Mouse (Mus musculus) kidney, adult 2 months (tissue): ENCODE results near the gene Agpat2. TPM values are rescaled to one million over a fixed set of nuclear protein-coding genes. Genes with fewer than 3 reads are reported as not detected.
A peak's percentile ranks its signal among the peaks of the same experiment; 100 is the strongest.

Source experiments
- DNase-seq: peaks from one replicate; pipeline ENCODE4 v3.0.0; 2021
- H3K27ac ChIP-seq: fragments of 200-500 bp; 2 replicates; pipeline ENCODE4 v1.5.1; 2012; ENCODE audit warnings: low read depth, low read length, control low read depth, inconsistent platforms; ENCODE audit not compliant: insufficient read depth
- H3K27me3 ChIP-seq: fragments of 200-500 bp; replicated peaks from 2 replicates; pipeline ENCODE4 v1.6.1; 2012; ENCODE audit warnings: mild to moderate bottlenecking, moderate library complexity, low read length, inconsistent platforms; ENCODE audit not compliant: control insufficient read depth, insufficient read depth
- H3K36me3 ChIP-seq: fragments of 200-500 bp; 2 replicates; pipeline ENCODE4 v1.6.1; 2012; ENCODE audit warnings: mild to moderate bottlenecking, moderate library complexity, low read length, inconsistent platforms; ENCODE audit not compliant: control insufficient read depth, insufficient read depth
- H3K4me1 ChIP-seq: fragments of 200-500 bp; 2 replicates; pipeline ENCODE4 v1.6.1; 2011; ENCODE audit warnings: low read length; ENCODE audit not compliant: control insufficient read depth, insufficient read depth
- H3K4me3 ChIP-seq: fragments of 200-500 bp; 2 replicates; pipeline ENCODE4 v1.5.1; 2011; ENCODE audit warnings: mild to moderate bottlenecking, low read depth, low read length, control low read depth; ENCODE audit not compliant: insufficient read depth
- CTCF ChIP-seq: fragments of 200-500 bp; conservative IDR thresholded peaks from 2 replicates; pipeline ENCODE4 v1.5.1; 2011; ENCODE audit warnings: low read depth, mild to moderate bottlenecking, control low read depth, low read length, moderate library complexity, mixed read lengths; ENCODE audit not compliant: insufficient read depth, insufficient read length
- POLR2A ChIP-seq: fragments of 200-500 bp; IDR thresholded peaks from one replicate; pipeline ENCODE4 v1.6.1; 2011; ENCODE audit warnings: low read depth, low read length, control low read depth
- WGBS: fragments of 180-500 bp; shearing (Covaris S2); methylation state at CpG from one replicate; pipeline ENCODE4 v1.1.7; 2018; 5-methylcytosine and 5-hydroxymethylcytosine counted together
- polyA plus RNA-seq: library from polyadenylated mRNA; depleted of rRNA; stranded (reverse); fragments of >200 nt; gene quantifications from 2 replicates; pipeline ENCODE4 v1.2.3, GENCODE M21; 2012

Gene Agpat2
- polyA plus RNA-seq, 1 experiment, result 165 TPM

GRCm38 (mm10) chr2:26575378-26575777 is 28.8 kb downstream of the Agpat2 start:
- no peak for DNase-seq
- peak overlapping the region; percentile 74 for H3K27ac ChIP-seq
- 97% methylated on average over 1 of the region's 1 CpGs for WGBS
- no peak overlapping the region for H3K4me3 ChIP-seq
- no peaks in the 10 kb centered on the region for H3K4me1 ChIP-seq
- no peaks in the 10 kb centered on the region for H3K36me3 ChIP-seq
- no peak for TF ChIP-seq CTCF
- no peak for TF ChIP-seq POLR2A
- no peaks in the 10 kb centered on the region for H3K27me3 ChIP-seq

DNA sequence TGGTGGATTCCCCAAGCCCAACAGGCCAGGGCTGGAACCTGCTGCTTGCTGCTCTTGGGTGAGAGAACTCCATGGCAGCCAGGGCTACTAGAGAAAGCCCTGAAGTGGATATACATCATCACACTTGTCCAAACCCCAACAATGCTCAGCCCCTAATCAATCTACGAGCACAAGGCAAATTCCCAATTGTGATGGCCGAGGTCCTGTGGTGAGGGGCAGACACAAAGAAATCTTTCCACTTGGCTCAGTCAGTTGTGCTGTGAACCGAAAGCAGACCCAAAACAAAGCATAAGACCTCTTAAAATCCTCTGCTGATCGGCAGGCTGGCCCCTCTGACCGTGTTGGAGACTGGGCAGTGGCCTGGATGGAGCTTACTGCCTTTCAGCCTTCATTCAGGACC is 29.4 kb downstream of the Agpat2 start:
- no peaks in the 10 kb centered on the region for H3K27me3 ChIP-seq
- TF ChIP-seq POLR2A (no peak), CTCF (no peak)
- no peaks in the 10 kb centered on the region; the same call in 1 of the 2 replicates for H3K4me1 ChIP-seq
- no peak overlapping the region for H3K4me3 ChIP-seq
- 77% methylated on average over 5 of the region's 5 CpGs for WGBS
- no peak for DNase-seq
- peak overlapping the region; percentile 74 for H3K27ac ChIP-seq
- H3K36me3 ChIP-seq, result no peaks in the 10 kb centered on the region

- no peaks in the 10 kb centered on the region for H3K27me3 ChIP-seq
- 19% methylated on average over 5 of the region's 5 CpGs for WGBS
- DNase-seq, result no peak
- TF ChIP-seq CTCF (no peak), POLR2A (no peak)
- H3K36me3 ChIP-seq, result no peaks in the 10 kb centered on the region
- no peaks in the 10 kb centered on the region; the same call in 1 of the 2 replicates for H3K4me1 ChIP-seq
- peak overlapping the region; percentile 75 for H3K27ac ChIP-seq
- H3K4me3 ChIP-seq, result no peak overlapping the region
Measured at GRCm38 (mm10) chr2:26573807-26574206, 30.4 kb downstream of the Agpat2 start.

DNA sequence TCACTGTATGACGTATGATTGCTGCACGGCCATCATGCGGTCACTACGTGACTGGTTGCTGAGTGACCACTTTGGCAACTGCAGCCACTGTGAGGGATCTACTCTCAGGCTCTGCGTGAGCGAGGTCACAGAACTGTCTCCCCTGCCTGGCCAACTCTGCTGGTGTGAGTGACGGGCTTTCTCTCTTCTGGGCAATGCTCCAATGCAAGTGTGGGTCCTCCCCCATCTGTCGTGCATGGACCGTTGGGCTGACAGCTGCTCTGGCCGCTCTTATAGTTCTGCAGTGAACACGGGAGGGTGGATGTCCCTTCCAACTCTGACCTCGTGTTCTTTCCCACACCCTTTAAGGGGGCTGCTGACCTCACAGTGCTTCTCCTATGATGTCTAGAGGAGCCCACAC is 30.8 kb downstream of the Agpat2 start:
- no peaks in the 10 kb centered on the region; the same call in 1 of the 2 replicates for H3K4me1 ChIP-seq
- no peaks in the 10 kb centered on the region for H3K27me3 ChIP-seq
- 32% methylated on average over 12 of the region's 12 CpGs for WGBS

GRCm38 (mm10) chr2:26571826-26572225 is 32.4 kb downstream of the Agpat2 start:
- TF ChIP-seq POLR2A (peak; percentile 30), CTCF (no peak)
- Histone ChIP-seq H3K27ac (peak overlapping the region; percentile 86), H3K27me3 (no peaks in the 10 kb centered on the region), H3K36me3 (no peaks in the 10 kb centered on the region), H3K4me3 (peak overlapping the region; percentile 14; the same call in 1 of the 2 replicates), H3K4me1 (no peaks in the 10 kb centered on the region; the same call in 1 of the 2 replicates)
- DNase-seq, result peak; percentile 86
- 65% methylated on average over 5 of the region's 5 CpGs for WGBS

More for the DNA sequence above, 30.8 kb downstream of the Agpat2 start:
- Histone ChIP-seq H3K27ac (peak overlapping the region; percentile 75), H3K36me3 (no peaks in the 10 kb centered on the region), H3K4me3 (no peak overlapping the region)
- TF ChIP-seq CTCF (no peak), POLR2A (no peak)
- peak; percentile 82 for DNase-seq

- WGBS, result 56% methylated on average over 9 of the region's 9 CpGs
- no peak for TF ChIP-seq CTCF
- TF ChIP-seq POLR2A, result no peak
- DNase-seq, result peak; percentile 59
- H3K4me3 ChIP-seq, result peak overlapping the region; percentile 14; the same call in 1 of the 2 replicates
- no peaks in the 10 kb centered on the region; the same call in 1 of the 2 replicates for H3K4me1 ChIP-seq
- H3K27ac ChIP-seq, result peak overlapping the region; percentile 86
- no peaks in the 10 kb centered on the region for H3K27me3 ChIP-seq
- H3K36me3 ChIP-seq, result no peaks in the 10 kb centered on the region
Measured at GRCm38 (mm10) chr2:26571400-26571799, 32.8 kb downstream of the Agpat2 start.

DNA sequence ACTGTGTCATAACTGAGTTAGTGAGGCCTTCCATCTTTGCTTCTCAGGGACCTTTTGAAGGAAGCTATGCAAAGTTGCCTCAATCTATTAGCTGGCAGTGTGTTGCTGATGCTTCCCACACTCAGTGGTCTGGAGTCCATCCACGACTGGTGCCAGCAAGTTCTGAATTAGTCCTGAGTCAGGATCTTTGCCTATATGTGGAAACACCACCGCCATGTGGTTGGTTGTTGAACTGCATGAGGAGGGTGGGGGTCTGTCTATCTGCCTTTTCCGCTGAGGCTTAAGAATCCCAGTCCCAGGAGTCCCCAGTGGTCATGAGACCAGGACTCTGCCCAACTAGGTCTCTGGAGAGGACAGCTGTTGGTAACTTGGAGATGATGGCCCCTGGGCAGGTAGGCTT is 34.2 kb downstream of the Agpat2 start:
- 22% methylated on average over 3 of the region's 3 CpGs for WGBS
- peak overlapping the region; percentile 86 for H3K27ac ChIP-seq

More for the DNA sequence above, 34.2 kb downstream of the Agpat2 start:
- Histone ChIP-seq H3K4me3 (0 out of 2 replicates have a peak overlapping the region, but pooled peaks have one; percentile 9), H3K27me3 (no peaks in the 10 kb centered on the region), H3K36me3 (no peaks in the 10 kb centered on the region), H3K4me1 (no peaks in the 10 kb centered on the region; the same call in 1 of the 2 replicates)
- TF ChIP-seq CTCF (peak; percentile 65), POLR2A (no peak)
- peak; percentile 73 for DNase-seq
